Mouse (Mus musculus) c-Kit-positive CD71-positive TER-119-negative erythroid progenitor cells, embryonic 14.5 days (primary cell): ENCODE results near the gene Sirt3.
A peak's percentile ranks its signal among the peaks of the same experiment; 100 is the strongest.
"Not testable (repeated sequence)": the region's sequence is repeated elsewhere in the genome, so short reads cannot be mapped to it uniquely, and the experiment has no call there.

Source experiments
- DNase-seq: peaks from one replicate; pipeline ENCODE4 v3.0.0-alpha.2; 2013; ENCODE audit warnings: low read depth

Sirt3 gene

DNA sequence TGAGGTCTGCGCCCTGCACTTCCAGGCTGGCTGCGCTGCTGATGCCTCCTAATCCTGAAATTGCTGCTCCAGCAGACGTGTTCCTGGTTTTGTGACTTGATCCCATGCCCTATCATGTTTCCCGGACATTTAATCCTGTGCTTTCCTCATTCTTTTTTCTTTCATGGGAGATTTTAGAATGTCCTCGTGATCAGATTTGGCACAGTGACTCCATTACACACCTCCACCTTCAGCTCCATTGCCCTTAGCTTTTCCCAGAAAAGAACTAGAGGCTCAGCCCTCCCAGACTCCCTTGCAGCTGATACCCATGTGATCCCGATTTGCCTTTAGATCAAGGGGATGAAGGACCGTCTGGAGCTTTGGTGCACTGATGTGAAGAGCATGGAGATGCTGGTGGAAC is 15.8 kb upstream of the Sirt3 start:
- no peak for DNase-seq

DNA sequence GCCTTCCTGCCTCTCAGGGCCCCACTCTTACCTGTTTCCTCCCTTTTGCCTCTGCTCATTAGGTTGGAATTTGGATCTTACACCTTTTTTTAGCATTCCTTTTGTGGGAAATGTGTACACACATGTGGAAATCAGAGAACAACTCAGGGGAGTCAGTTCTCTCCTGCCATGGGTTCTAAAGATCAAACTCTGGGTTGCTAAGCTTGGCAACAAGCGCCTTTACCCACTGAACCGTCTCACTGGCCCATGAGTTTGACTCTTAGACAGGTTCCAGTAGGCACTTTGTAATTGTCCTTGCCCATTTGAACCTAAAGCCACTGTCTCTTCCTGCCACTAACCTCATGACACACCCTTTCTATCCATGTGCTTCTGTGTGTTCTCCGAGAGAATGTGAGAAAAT is 12.5 kb upstream of the Sirt3 start:
- DNase-seq, result no peak

DNA sequence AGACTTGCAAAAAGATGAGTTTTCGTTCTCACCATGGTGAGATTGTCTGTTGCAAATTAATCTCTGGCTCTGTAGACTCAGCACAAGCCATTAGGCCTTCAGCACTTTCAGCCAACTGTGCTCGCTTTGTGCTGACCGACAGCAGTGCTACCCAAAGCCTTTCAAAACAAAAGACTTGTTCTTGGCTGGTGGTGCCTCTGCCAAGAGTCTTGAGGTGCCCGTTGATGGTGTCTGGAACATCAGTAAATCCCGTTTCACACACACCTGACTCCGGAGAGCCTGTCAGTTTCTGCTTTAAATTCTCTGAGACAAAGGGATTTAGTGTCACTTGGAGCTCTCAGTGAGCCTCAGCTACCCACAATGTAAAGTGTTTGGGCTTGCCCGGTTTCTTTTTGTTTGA is 11.9 kb upstream of the Sirt3 start:
- no peak for DNase-seq

DNA sequence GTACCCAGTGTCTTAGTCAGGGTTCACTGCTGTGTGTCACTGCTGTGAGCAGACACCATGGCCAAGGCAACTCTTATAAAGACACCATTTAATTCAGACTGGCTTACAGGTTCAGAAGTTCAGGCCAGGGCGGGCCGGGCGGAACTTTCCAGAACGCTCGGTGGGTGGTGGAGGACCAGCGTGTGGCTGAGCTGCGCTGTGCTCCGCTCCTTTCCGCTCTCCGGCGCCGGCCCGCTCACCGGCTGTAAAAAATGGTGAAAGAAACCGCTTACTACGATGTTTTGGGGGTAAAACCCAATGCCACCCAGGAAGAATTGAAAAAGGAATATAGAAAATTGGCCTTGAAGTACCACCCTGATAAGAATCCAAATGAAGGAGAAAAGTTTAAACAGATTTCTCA is 8.5 kb upstream of the Sirt3 start:
- DNase-seq, result not testable (repeated sequence)

DNA sequence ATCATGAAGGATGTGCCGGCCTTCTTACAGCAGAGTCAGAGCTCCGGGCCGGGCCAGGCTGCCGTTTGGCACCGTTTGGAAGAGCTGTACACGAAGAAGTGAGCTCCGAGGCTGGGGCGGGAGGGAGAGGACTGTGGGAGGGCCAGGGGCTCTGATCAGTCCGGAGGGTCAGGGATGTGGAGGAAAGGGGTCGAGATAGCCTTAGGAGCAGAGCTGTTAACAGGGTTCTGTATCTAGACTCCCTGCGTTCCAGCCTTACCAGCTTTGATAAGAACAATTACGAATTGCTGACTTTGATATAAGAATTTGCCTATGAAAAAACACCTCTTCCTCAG is 327 bp upstream of the Sirt3 start:
- no peak for DNase-seq

DNA sequence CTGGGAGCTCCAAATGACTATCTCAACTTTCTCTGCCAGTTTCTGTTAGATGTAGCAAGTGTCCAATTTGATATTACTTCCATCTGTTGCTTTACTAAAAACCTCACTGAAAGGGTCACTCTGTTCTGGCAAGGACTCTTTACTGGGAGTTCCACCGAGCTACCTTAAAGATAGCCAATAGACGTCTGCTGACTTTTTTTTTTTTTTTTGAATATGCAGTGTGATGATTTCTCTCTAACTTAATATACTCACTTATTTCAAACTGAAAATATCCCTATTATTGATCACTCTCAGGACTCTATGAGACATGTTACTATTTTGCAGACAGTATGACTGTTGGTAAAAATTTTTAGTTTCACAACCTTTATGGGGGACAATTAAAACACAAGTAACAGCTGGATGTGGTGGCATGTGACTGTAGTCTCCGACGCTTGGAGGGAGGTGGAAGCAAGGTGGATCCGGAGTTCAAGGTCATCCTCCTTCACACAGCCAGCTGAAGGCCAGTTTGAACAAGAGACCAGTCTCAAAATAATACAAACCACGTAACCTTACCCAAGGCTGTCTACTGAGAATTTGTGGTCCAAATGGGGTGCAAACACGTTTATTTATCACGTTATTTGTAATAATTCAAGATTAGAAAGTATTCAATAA is 1.1 kb downstream of the Sirt3 start:
- DNase-seq, result no peak

DNA sequence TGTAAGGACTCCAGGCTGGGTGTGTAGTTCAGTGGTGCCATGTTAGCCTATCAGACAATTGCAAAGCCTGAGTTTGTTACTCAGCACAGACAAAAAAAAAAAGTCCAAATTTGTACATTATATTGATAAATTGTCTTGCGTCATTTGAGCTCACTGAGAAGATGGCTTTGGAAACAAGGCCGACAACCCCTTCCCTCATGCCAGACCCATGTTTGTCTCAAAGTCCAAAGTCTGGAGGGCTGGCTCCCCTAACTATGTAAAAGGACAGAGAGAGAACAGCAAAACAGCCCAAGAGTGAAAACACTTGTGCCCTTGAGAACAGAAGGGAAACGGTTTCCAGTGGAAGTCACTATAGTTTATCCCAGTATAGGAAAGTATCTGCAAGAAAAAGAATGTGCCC is 1.7 kb downstream of the Sirt3 start:
- DNase-seq, result no peak

DNA sequence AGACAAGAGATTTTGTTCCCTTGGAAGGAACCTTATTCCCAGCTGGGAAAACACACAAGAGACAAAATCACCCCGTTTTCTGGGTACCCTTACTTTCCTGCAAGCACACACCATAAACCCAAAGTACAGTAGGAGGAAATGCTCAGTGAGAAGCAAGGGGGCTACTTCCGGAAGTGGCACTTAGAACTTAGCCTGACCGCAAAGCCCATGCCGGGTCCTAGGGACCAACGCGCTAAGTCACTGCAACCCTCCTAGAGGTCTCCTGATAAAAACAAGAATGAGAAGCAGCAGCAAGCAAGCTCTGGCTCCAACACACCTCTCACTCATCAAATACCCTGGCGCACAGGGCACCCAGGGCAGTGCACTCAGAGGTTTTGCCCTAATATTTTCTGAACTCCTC is 2.8 kb downstream of the Sirt3 start:
- no peak for DNase-seq

DNA sequence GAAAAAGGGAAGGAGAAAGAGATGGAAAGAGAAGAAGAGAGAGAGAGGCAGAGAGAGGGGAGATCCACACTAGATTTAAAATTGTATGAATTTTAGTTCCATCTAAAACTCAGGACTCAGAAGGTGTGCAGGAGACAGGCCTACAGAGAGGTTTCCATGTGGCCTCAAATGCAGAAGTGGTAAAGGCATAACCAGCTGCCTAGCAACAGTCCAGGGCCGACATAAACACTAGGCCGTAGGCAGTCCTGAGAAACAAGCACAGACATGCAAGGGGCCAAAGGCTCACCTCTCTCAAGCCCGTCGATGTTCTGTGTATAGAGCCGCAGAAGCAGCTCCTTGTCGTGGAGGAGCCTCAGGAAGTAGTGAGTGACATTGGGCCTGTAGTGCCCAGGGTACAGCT is 4.7 kb downstream of the Sirt3 start:
- DNase-seq, result no peak

DNA sequence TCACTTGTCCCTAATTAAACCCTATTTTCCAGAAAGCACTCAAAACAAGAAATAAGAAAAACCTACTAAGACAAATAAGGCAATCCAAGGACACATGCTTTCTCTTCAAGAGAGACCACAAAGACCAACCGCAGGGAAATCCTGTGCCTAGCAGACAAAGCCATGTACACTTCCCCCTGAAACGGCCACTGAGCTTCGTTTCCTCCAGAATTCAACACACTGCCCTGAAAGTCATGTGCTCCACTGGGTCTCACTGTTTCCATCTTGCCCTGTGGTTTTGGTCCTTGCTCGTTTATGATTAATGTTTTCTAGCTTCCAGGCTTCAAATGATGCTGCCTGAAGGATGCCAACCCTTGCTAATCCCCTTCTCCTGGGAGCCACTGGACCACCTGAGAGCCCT is 7.9 kb downstream of the Sirt3 start:
- no peak for DNase-seq

DNA sequence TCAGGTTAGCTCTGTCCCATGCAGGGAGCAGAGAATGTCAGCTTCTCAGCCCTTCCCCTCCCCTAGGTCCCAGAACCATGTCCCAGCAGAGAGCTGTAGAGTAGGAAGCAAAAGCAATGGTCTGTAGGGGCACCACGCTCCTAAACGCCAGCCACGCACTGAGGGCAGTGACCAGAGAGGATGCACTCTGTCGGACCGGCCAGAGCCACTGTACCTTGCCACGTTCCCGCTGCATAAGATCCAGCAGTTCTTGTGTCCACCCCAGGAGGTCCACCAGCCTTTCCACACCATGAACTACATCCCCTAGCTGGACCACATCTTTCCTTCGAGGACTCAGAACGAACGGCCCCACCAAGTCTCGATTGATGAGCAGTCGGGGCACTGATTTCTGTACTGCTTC is 17.3 kb downstream of the Sirt3 start:
- no peak for DNase-seq

DNA sequence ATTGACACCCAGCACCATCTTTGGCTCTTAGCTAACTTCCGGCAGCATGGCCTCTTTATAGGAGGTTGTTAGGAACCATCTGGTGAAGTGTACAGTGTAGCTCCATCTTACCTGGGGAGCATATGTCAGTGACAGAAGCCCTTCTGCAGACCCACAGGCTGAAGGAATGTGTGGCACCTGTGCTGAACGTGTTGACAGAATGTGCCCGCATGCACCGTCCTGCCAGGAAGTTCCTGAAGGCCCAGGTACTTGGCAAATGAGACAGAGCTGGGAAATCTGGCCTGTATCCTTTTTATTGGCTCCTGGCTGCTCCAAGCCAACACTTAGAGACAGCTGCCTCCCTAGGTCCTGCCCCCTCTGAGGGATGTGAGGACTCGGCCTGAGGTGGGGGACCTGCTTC is 21.4 kb downstream of the Sirt3 start:
- no peak for DNase-seq

DNA sequence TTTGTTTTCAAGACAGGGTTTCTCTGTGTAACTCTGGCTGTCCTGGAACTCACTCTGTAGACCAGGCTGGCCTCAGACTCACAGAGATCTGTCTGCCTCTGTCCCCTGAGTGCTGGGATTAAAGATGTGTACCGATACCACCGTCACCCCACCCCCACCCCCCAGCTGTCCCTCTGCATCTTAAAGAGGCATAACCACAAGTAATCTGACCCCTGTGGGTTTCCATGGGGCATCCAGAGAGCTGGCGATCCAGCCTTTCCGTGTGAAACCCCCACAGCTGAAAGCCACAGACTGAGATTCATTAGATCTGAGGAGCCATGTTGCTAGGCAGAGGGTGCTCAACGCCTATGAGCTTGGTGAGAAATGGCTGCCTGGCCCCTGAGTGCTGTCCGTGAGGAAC is 22.1 kb downstream of the Sirt3 start:
- no peak for DNase-seq

DNA sequence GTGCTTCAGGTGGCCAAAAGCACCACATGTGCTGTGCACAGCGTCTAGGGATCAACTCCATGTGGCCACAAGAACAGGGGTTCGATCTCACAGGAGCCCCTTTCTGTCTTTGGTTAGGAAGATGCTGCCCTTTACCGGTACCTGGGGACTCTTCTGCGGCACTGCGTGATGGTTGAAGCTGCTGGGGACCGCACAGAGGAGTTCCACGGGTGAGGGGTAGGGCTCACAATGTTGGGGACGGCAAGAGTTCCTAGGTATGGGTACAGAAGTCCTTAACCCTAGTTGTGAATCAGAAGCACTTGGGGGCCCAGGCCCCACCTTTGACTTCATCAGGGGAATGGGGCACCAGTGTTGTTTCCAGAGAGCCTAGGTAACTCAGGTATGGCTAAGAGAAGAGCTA is 23.4 kb downstream of the Sirt3 start:
- no peak for DNase-seq

DNA sequence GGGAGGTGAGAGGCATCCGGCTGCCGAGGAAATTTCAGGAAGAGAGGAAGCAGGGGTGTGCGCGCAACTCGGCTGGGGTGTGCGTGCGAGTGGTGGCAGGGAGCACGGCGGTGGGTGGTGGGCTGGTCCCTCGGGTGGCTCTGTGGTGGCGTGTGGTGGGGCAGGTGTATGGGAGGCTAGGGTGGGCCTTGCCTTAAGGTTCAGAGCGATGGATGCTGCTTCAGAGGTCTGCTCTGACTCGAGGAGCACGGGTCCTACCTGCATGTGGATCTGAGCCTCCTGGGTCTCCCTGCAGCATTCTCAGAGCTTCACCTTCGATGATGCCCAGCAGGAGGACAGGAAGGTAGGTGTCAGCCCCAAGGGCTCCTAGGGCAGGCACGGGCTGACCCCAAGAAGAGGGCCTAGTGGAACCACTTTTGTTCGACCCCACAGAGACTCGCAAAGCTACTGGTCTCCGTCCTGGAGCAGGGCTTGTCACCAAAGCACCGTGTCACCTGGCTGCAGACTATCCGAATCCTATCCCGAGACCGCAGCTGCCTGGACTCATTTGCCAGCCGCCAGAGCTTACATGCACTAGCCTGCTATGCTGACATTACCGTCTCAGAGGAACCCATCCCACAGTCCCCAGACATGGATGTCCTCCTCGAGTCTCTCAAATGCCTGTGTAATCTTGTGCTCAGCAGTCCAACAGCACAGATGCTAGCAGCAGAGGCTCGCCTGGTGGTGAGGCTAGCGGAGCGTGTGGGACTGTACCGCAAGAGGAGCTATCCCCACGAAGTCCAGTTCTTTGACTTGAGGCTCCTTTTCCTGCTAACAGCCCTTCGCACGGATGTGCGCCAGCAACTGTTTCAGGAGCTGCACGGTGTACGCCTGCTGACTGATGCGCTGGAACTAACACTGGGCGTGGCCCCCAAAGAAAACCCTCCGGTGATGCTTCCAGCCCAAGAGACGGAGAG is 24.3 kb downstream of the Sirt3 start, which contains the start of gene Bet1l:
Gene Bet1l (minus strand): TSS at position 28 of the 956 bp plus-strand sequence.
- no peak for DNase-seq

DNA sequence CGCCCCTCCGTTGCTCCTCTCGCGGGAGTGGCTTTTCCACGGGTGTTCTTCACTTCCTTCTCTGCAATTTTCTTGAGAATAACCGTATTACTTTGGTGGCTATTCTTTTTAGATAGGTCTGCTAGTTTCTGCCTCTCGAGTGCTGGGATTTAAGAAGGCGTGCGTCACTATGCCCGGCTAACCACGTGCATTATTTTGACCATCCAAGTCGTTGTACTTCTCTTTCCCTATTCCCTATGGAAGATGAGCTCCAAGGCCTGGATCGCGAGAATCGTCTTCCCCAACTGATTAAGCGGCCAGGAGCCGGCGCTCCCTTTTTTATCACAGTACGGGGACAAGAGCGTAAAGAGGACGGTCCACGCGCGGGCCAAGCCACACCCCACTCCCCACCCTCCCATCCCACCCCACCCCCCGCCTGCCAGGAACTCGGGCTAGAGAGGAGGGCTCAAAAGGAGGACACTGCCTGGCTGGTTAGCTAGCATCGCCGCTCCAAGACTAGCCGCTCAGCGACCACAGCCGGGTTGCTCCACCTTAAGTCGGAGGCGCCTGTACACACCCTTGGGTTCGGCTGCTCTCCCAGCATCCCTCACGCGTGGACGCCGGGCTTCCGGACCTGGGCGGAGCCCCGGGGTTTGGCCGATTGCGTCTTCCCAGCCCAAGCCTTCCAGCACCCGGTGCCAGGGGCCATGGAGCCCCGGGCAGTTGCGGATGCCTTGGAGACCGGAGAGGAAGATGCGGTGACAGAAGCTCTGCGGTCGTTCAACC is 25.1 kb downstream of the Sirt3 start, which contains the start of gene Ric8a:
Gene Ric8a (plus strand): TSS at position 173 of the 765 bp plus-strand sequence.
- DNase-seq, result peak; percentile 78

DNA sequence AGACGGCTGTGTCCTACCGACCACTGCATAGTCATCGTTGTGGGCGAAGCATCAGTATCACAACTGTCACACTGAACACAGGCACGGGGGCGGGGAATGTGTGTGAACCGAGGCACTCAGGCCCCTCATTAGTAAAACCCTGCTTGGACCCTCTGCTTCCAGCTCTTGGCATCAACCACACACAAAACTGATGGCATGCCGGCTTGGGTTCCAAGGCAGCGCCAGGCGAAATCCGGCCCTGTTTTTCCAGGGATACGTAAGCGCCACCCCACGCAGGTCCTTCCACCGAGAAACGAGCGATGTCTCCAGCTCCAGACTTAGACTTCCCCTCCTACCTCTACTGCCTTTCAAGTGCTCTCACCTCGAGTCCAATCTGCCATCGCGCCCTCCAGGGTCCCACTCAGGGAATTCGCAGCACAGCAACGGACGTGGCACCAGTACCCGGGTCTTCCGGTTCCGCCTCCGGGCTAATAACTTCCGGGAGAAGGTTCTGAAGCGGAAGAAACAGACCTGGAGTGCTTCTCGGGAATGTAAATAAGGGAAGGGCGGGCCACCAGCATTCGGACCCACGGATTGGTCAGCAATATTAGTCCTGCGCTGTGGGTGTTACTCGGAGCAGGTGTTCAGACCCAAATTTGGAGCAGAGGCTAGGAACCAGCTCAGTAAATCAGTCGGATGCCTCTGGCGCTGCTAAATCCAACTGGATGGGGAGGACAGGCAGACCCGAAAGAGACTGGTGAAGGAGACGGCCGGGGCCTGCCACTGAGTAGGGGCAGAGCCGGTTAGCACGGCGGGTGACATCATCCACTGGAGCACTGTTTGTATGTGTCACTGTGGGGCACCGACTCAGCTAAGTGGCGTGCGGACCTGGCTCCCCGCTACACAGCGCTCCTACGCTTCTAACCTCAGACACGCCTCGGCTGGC is 26.0 kb downstream of the Sirt3 start, which contains the start of gene Gm45785:
Gene Gm45785 (minus strand): TSS at position 472 of the 925 bp plus-strand sequence.
- DNase-seq, result peak; percentile 85

DNA sequence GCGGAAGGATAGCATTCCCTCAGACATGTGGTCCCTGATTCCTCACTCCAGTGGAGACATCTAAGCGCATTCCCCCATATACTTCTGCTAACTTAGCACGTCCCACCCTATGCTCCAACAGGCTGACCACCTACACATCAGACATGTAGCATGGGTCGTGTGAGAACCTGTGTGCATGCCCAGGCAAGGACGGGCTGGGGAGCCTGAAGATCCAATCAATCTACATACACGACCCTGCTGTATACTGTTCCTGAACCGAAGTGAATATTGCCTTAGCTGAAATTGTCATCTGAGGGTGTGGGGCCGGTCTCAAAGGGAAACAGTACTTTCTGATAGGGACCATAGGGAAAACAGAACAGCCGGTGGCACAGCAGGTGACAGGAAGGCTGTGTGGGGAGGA is 26.9 kb downstream of the Sirt3 start:
- DNase-seq, result no peak

DNA sequence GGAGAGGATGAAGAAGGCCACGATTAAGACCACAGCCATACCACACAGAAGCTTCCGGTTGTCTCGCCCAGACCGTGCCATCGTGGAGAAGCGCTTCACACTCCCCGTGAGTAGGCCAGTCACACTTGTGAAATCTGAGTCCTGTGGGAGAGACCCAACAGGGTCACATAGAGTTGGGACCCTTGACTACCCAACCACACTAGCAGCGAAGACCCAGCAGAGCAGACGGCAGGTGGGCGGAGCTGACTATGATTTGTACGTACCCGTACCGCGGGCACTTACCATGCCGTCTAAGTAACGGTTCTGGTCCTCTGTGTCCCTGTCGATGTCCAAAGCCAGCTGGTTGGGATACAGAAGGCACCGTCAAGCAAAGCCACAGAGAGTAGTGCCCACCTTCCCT is 27.6 kb downstream of the Sirt3 start:
- no peak for DNase-seq

DNA sequence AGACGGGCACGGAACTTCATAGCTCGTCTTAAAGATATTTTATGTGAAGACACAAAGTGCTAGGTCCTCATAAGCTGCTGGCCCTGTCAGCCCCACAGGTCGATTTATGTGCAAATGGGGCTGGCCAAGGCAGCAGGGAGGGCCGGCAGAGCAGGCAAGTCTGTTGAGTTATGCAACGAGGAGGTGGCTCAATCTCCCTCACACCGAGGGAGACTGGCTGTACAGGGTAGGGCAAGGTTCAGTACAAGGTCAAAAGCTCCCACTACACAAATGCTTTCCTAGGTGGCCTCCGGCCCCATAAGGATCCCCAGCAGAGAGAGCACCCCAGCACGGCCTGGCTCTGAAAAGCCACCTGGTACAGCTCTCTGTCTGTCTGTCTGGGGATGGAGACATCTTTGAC is 28.7 kb downstream of the Sirt3 start:
- DNase-seq, result no peak

DNA sequence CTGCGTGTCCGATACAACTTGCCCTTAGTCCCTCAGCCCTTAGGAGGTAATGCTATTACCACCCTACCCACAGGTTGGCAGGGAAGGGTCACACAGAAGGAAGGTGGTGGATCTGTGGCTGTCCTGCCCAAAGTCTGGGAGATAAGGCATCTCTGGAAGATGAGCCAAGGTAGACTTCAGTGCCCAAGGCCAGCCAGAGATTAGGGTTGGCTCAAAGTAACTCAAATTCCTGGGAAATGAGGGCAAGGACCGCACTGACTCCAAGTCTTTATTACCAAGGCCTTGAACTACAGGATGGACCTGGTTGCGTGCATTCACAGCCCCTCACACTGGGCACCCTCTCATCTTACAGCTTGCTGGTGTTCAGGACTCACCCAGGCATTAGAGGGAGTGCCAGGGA is 30.2 kb downstream of the Sirt3 start:
- no peak for DNase-seq

DNA sequence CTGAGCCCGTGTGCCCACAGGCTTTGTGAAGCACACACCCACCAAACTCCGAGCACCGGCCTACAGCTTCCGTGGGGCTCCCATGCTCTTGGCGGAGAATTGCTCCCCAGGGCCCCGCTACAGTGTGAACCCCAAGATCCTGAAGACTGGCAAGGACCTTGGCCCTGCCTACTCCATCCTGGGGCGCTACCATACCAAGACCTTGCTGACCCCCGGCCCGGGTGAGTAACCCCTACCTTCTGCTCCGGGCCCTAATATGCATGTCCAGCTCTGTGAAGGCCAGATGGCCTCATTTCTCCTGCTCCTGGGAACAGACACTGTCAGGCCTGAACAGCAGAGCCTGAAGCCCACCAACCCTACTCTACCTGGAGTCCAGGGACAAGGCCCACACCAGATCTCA is 33.5 kb downstream of the Sirt3 start:
- no peak for DNase-seq
